ENCODE assay signal across 9 mouse cellular contexts in the genomic region with DNA sequence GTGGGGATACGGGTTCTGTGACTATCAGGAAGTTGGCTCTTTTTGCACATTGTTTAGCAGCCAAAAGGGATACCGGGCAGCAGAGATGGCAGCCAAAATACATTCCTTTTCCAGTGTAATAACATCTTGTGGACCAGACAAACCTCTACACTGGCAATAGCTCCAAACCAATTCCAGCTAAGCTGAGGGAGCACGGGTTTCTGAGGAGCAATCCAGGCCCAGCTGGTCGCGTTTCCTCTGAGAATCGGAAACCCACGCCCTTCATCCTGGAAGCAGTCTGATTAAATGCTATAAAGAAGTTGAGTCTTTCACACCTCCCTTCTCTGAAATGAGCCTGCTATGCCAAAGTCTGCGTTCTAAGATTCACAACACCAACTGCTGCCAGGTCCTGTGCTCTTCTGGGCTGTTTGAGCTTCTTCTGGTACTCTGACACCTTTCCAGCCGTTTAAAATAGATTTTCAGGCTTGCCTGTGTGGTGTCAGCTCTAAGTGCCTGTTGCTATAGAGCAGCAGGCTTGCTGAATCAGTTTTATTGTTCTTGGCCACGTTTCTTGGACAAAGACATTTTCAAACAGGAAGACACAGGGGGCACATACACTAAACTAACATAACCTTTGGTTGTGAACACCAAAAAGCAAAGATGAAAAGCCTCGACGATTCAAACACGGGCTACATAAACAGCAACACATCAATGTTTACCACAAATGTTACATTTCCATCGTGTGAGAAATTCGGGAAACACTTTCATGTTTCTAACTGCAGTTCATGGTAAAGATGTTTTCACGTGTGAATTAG.
DNase-seq lines count a peak whose midpoint lies in the region; ATAC-seq and TF ChIP-seq lines count a peak whose summit lies in the region.
"Had no signal": no experiment of that assay in that cellular context is flagged by ENCODE, and none has a peak within 500 bp of the region (broad histone marks: within the 10 kb centered on the region; RNA-seq: fewer than 3 reads in every experiment).

No protein-coding gene starts in this region.

- H3K4me2 ChIP-seq in liver, postnatal 0 days (ENCODE audit: low read depth, low read length), result no peak overlapping the region
- H3K4me2 ChIP-seq in liver, embryonic 12.5 days, result no peak overlapping the region
- H3K4me2 ChIP-seq in forebrain, embryonic 14.5 days (ENCODE audit: low read length), result no peak overlapping the region
- no peak overlapping the region for H3K4me2 ChIP-seq in hindbrain, embryonic 12.5 days (replicated peaks)
- H3K4me2 ChIP-seq in stomach, embryonic 14.5 days (replicated peaks; ENCODE audit: low read depth, low read length), result 0 out of 2 replicates have a peak overlapping the region, but pooled peaks have one; percentile 3

- intact Hi-C loops in left cerebral cortex, postnatal 36 days (cut with DNase I), result loop anchor here (5.0 kb wide), 1 partner anchor 59 kb away; no protein-coding TSS in a partner anchor

- H3K9me3 ChIP-seq in liver, postnatal 0 days (ENCODE audit: low read length), result no peaks in the 10 kb centered on the region
- no peaks in the 10 kb centered on the region for H3K9me3 ChIP-seq in liver, embryonic 12.5 days (replicated peaks)
- no peaks in the 10 kb centered on the region for H3K9me3 ChIP-seq in forebrain, embryonic 14.5 days (replicated peaks; ENCODE audit: control insufficient read depth, low read length)
- no peaks in the 10 kb centered on the region for H3K9me3 ChIP-seq in hindbrain, embryonic 12.5 days (replicated peaks)
- H3K9me3 ChIP-seq in stomach, embryonic 14.5 days (ENCODE audit: control insufficient read depth, low read depth, low read length), result no peaks in the 10 kb centered on the region

- no peaks in the 10 kb centered on the region for H3K27me3 ChIP-seq in liver, postnatal 0 days (ENCODE audit: insufficient read depth, low read length)
- H3K27me3 ChIP-seq in liver, embryonic 12.5 days (replicated peaks), result no peaks in the 10 kb centered on the region
- H3K27me3 ChIP-seq in forebrain, embryonic 14.5 days (replicated peaks; ENCODE audit: control insufficient read depth, insufficient read depth, low read length), result no peaks in the 10 kb centered on the region
- H3K27me3 ChIP-seq in hindbrain, embryonic 12.5 days, result no peaks in the 10 kb centered on the region
- H3K27me3 ChIP-seq in stomach, embryonic 14.5 days (ENCODE audit: control insufficient read depth, insufficient read depth, low read length), result no peaks in the 10 kb centered on the region
- H3K27me3 ChIP-seq: Patski had no signal

- no peak for ATAC-seq in liver, postnatal 0 days
- ATAC-seq in liver, embryonic 12.5 days, result no peak
- ATAC-seq in forebrain, embryonic 14.5 days, result peak; percentile 67; the same call in 1 of the 2 replicates
- ATAC-seq in hindbrain, embryonic 12.5 days (ENCODE audit: low FRiP score), result no peak
- ATAC-seq in stomach, embryonic 14.5 days (ENCODE audit: insufficient number of reproducible peaks, insufficient read depth, low FRiP score, low read depth), result no peak
- ATAC-seq: Patski had no signal

- peaks cover 13% of the 10 kb centered on the region for H3K4me1 ChIP-seq in liver, postnatal 0 days (ENCODE audit: insufficient read depth)
- no peaks in the 10 kb centered on the region for H3K4me1 ChIP-seq in liver, embryonic 12.5 days
- peaks cover 20% of the 10 kb centered on the region for H3K4me1 ChIP-seq in forebrain, embryonic 14.5 days (ENCODE audit: control insufficient read depth, insufficient read depth, low read length)
- H3K4me1 ChIP-seq in hindbrain, embryonic 12.5 days, result peaks cover 16% of the 10 kb centered on the region
- peaks cover 23% of the 10 kb centered on the region for H3K4me1 ChIP-seq in stomach, embryonic 14.5 days (ENCODE audit: control insufficient read depth, insufficient read depth, low read length)

- H3K36me3 ChIP-seq in liver, postnatal 0 days (replicated peaks; ENCODE audit: insufficient read depth, low read length), result peaks cover 14% of the 10 kb centered on the region
- H3K36me3 ChIP-seq in liver, embryonic 12.5 days, result peaks cover 15% of the 10 kb centered on the region
- H3K36me3 ChIP-seq in forebrain, embryonic 14.5 days (ENCODE audit: control insufficient read depth, insufficient read depth, low read length), result peaks cover 4% of the 10 kb centered on the region; the same call in 1 of the 2 replicates
- no peaks in the 10 kb centered on the region for H3K36me3 ChIP-seq in hindbrain, embryonic 12.5 days
- no peaks in the 10 kb centered on the region for H3K36me3 ChIP-seq in stomach, embryonic 14.5 days (ENCODE audit: control insufficient read depth, insufficient read depth, low read length)

- TF ChIP-seq CTCF in liver, postnatal 0 days (IDR thresholded peaks at IDR 0.05; ENCODE audit: low read depth), result no peak

- no peak overlapping the region for H3K9ac ChIP-seq in liver, postnatal 0 days (replicated peaks)
- no peak overlapping the region for H3K9ac ChIP-seq in liver, embryonic 12.5 days
- no peak overlapping the region for H3K9ac ChIP-seq in forebrain, embryonic 14.5 days (ENCODE audit: low read length)
- H3K9ac ChIP-seq in hindbrain, embryonic 12.5 days, result no peak overlapping the region
- no peak overlapping the region for H3K9ac ChIP-seq in stomach, embryonic 14.5 days (replicated peaks; ENCODE audit: low read depth, low read length)

- 57% methylated on average over 16 of the region's 16 CpGs for whole genome bisulfite sequencing in liver, postnatal 0 days (ENCODE audit: insufficient replicate concordance)
- WGBS in liver, embryonic 12.5 days (ENCODE audit: insufficient replicate concordance), result 58% methylated on average over 16 of the region's 16 CpGs
- 32% methylated on average over 16 of the region's 16 CpGs for WGBS in forebrain, embryonic 14.5 days
- WGBS in hindbrain, embryonic 12.5 days, result 47% methylated on average over 16 of the region's 16 CpGs
- WGBS in stomach, embryonic 14.5 days, result 30% methylated on average over 16 of the region's 16 CpGs

- peak overlapping the region; percentile 12; the same call in 1 of the 2 replicates for H3K27ac ChIP-seq in liver, postnatal 0 days (ENCODE audit: low read depth)
- H3K27ac ChIP-seq in liver, embryonic 12.5 days, result no peak overlapping the region
- peak overlapping the region; percentile 40; the same call in 1 of the 2 replicates for H3K27ac ChIP-seq in forebrain, embryonic 14.5 days (ENCODE audit: low read depth, low read length)
- peak overlapping the region; percentile 37; the same call in 1 of the 2 replicates for H3K27ac ChIP-seq in hindbrain, embryonic 12.5 days
- peak overlapping the region; percentile 78 for H3K27ac ChIP-seq in stomach, embryonic 14.5 days (ENCODE audit: low read length)

- no peak overlapping the region for H3K4me3 ChIP-seq in liver, postnatal 0 days (ENCODE audit: low read depth, low read length)
- H3K4me3 ChIP-seq in liver, embryonic 12.5 days, result no peak overlapping the region
- no peak overlapping the region for H3K4me3 ChIP-seq in forebrain, embryonic 14.5 days (ENCODE audit: low read depth, low read length)
- no peak overlapping the region for H3K4me3 ChIP-seq in hindbrain, embryonic 12.5 days
- no peak overlapping the region for H3K4me3 ChIP-seq in stomach, embryonic 14.5 days (ENCODE audit: low read depth, low read length)

- no peak for DNase-seq in liver, postnatal 0 days
- DNase-seq in forebrain, embryonic 14.5 days (ENCODE audit: low spot score), result peak; percentile 78
- DNase-seq in left cerebral cortex, postnatal 36 days (ENCODE audit: low spot score in 2 of 2), result peak; percentile 55
- DNase-seq in ovary, postnatal 10 days (ENCODE audit: low spot score), result no peak
- no peak for DNase-seq in urinary bladder, postnatal 25 days (ENCODE audit: low spot score)

- no peak for TF ChIP-seq EP300 in liver, postnatal 0 days (IDR thresholded peaks at IDR 0.05; ENCODE audit: low read depth)

Comparison
In these comparisons a context has a peak if more than half of its experiments do, and no peak if none do; other contexts are left out.
1. DNase-seq: peak in forebrain, embryonic 14.5 days (single experiment) and left cerebral cortex, postnatal 36 days (2 of 2); none in liver, postnatal 0 days (single experiment), ovary, postnatal 10 days (single experiment) and urinary bladder, postnatal 25 days (single experiment).